Mouse (Mus musculus) stomach, postnatal 0 days (tissue): ENCODE results near the gene Ddx39b.

Experiments
- CTCF ChIP-seq: IDR thresholded peaks from 2 replicates; pipeline ENCODE4 v1.5.1; 2016; ENCODE audit warnings: antibody characterized with exemption, low read depth, mild to moderate bottlenecking, moderate library complexity
- EP300 ChIP-seq: optimal IDR thresholded peaks from 2 replicates; pipeline ENCODE3; 2016; ENCODE audit warnings: antibody characterized with exemption

- TF ChIP-seq CTCF (no peak), EP300 (no peak)
Observed at GRCm38 (mm10) chr17:35204494-35205379, 36.8 kb upstream of the Ddx39b start, which contains the start of gene Lta.
